Mouse (Mus musculus) CH12.LX (cell line): Measurements from ENCODE around the gene Lss. TPM values are rescaled to one million over a fixed set of nuclear protein-coding genes. Genes with fewer than 3 reads are reported as not detected.

Experiments used
- DNase-seq: peaks from one replicate; pipeline ENCODE4 v3.0.0-alpha.2; 2013; ENCODE audit errors: extremely low read depth
- H3K27ac ChIP-seq: 2 replicates; pipeline ENCODE4 v1.5.1; 2012; ENCODE audit warnings: low read depth, mild to moderate bottlenecking, control low read depth, moderate library complexity; ENCODE audit not compliant: insufficient read depth
- H3K27me3 ChIP-seq: replicated peaks from 2 replicates; pipeline ENCODE3; 2012; ENCODE audit warnings: inconsistent platforms
- H3K36me3 ChIP-seq, 2 experiments: replicated peaks in 1 of 2; 2 replicates each; pipeline versions ENCODE3 to v1.6.1; 2012; ENCODE audit warnings: inconsistent platforms in 1 of 2, low read length in 1 of 2, mild to moderate bottlenecking in 1 of 2, mixed read lengths in 1 of 2, moderate library complexity in 1 of 2; ENCODE audit not compliant: control insufficient read depth in 1 of 2, insufficient read depth in 1 of 2
- H3K4me1 ChIP-seq, 2 experiments: 2 replicates each; pipeline ENCODE4 v1.6.1; 2012; ENCODE audit warnings: inconsistent platforms in 1 of 2, moderate library complexity in 1 of 2; ENCODE audit not compliant: insufficient read depth in 2 of 2, control insufficient read depth in 1 of 2
- H3K4me2 ChIP-seq: 2 replicates; pipeline ENCODE4 v1.6.1; 2012; ENCODE audit warnings: low read depth, mild to moderate bottlenecking, control low read depth; ENCODE audit not compliant: poor library complexity, insufficient read depth, severe bottlenecking
- H3K4me3 ChIP-seq, 3 experiments: fragments of 150-350 bp in 1 of 3; sonication (generic) in 1 of 3; replicated peaks in 1 of 3; 2 replicates each; pipeline versions ENCODE3 to v1.5.1; 2011 to 2012; ENCODE audit warnings: low read depth in 2 of 3, low read length in 2 of 3, mild to moderate bottlenecking in 2 of 3, moderate library complexity in 2 of 3, control low read depth in 1 of 3, improper control_type of control experiment in 1 of 3, inconsistent platforms in 1 of 3, mixed read lengths in 1 of 3; ENCODE audit not compliant: poor library complexity in 1 of 3
- H3K79me2 ChIP-seq: replicated peaks from 2 replicates; pipeline ENCODE4 v1.6.1; 2012; ENCODE audit warnings: mild to moderate bottlenecking, moderate library complexity; ENCODE audit not compliant: control insufficient read depth, poor library complexity, insufficient read depth, severe bottlenecking; ENCODE audit errors: extremely low read depth
- H3K9ac ChIP-seq: 2 replicates; pipeline ENCODE4 v1.6.1; 2012; ENCODE audit warnings: low read depth, mild to moderate bottlenecking, control low read depth, moderate library complexity; ENCODE audit not compliant: insufficient read depth
- H3K9me3 ChIP-seq: replicated peaks from 2 replicates; pipeline ENCODE3; 2012; ENCODE audit warnings: low read length, inconsistent platforms, mixed read lengths
- BHLHE40 ChIP-seq: IDR thresholded peaks from 2 replicates; pipeline ENCODE4 v1.6.1; 2011; ENCODE audit warnings: mild to moderate bottlenecking, low read depth, low read length, improper control_type of control experiment
- CTCF ChIP-seq, 2 experiments: IDR thresholded peaks in 1 of 2; conservative IDR thresholded peaks in 1 of 2; 2 replicates each; pipeline ENCODE4 v1.5.1; 2011 to 2012; ENCODE audit warnings: low read depth in 2 of 2, low read length in 2 of 2, improper control_type of control experiment in 1 of 2, inconsistent platforms in 1 of 2, mild to moderate bottlenecking in 1 of 2, moderate library complexity in 1 of 2
- E2F4 ChIP-seq: IDR thresholded peaks from 2 replicates; pipeline ENCODE4 v1.6.1; 2011; ENCODE audit warnings: low read depth, low read length, improper control_type of control experiment; ENCODE audit not compliant: insufficient replicate concordance
- EP300 ChIP-seq: IDR thresholded peaks from 2 replicates; pipeline ENCODE4 v1.6.1; 2011; ENCODE audit warnings: low read length, improper control_type of control experiment
- ETS1 ChIP-seq: conservative IDR thresholded peaks from 2 replicates; pipeline ENCODE4 v1.6.1; 2012; ENCODE audit warnings: low read depth, mild to moderate bottlenecking, inconsistent platforms, low read length, improper control_type of control experiment, moderate library complexity
- IRF4 ChIP-seq: IDR thresholded peaks from 2 replicates; pipeline ENCODE4 v1.6.1; 2014; ENCODE audit warnings: low read depth, mild to moderate bottlenecking, inconsistent platforms, low read length, improper control_type of control experiment
- JUN ChIP-seq: IDR thresholded peaks from 2 replicates; pipeline ENCODE4 v1.6.1; 2011; ENCODE audit warnings: low read depth, mild to moderate bottlenecking, low read length, improper control_type of control experiment, moderate library complexity; ENCODE audit not compliant: insufficient read depth
- JUND ChIP-seq: conservative IDR thresholded peaks from 2 replicates; pipeline ENCODE4 v1.6.1; 2011; ENCODE audit warnings: low read depth, low read length, improper control_type of control experiment
- MAFK ChIP-seq: IDR thresholded peaks from 2 replicates; pipeline ENCODE4 v1.6.1; 2011; ENCODE audit warnings: low read length, improper control_type of control experiment; ENCODE audit not compliant: insufficient replicate concordance
- MAX ChIP-seq: IDR thresholded peaks from 2 replicates; pipeline ENCODE4 v1.6.1; 2011; ENCODE audit warnings: low read length, improper control_type of control experiment
- MAZ ChIP-seq: IDR thresholded peaks from 2 replicates; pipeline ENCODE4 v1.6.1; 2012; ENCODE audit warnings: low read depth, mild to moderate bottlenecking, inconsistent platforms, low read length, improper control_type of control experiment, moderate library complexity
- MYC ChIP-seq: IDR thresholded peaks from 2 replicates; pipeline ENCODE4 v1.6.1; 2011; ENCODE audit warnings: low read depth, mild to moderate bottlenecking, improper control_type of control experiment, low read length
- NRF1 ChIP-seq: IDR thresholded peaks from 2 replicates; pipeline ENCODE4 v1.6.1; 2014; ENCODE audit warnings: low read depth, mild to moderate bottlenecking, inconsistent platforms, low read length, improper control_type of control experiment, moderate library complexity
- RAD21 ChIP-seq: IDR thresholded peaks from 2 replicates; pipeline ENCODE4 v1.6.1; 2011; ENCODE audit warnings: low read depth, mild to moderate bottlenecking, low read length, improper control_type of control experiment, moderate library complexity
- RCOR1 ChIP-seq: conservative IDR thresholded peaks from 2 replicates; pipeline ENCODE4 v1.6.1; 2012; ENCODE audit warnings: low read depth, mild to moderate bottlenecking, inconsistent platforms, low read length, improper control_type of control experiment
- TBP ChIP-seq: conservative IDR thresholded peaks from 2 replicates; pipeline ENCODE4 v1.6.1; 2011; ENCODE audit warnings: low read depth, low read length, improper control_type of control experiment
- UBTF ChIP-seq: IDR thresholded peaks from 2 replicates; pipeline ENCODE4 v1.6.1; 2012; ENCODE audit warnings: low read depth, mild to moderate bottlenecking, inconsistent platforms, low read length, improper control_type of control experiment, moderate library complexity
- ZC3H11A ChIP-seq: IDR thresholded peaks from 2 replicates; pipeline ENCODE4 v1.6.1; 2012; ENCODE audit warnings: low read depth, mild to moderate bottlenecking, inconsistent platforms, low read length, improper control_type of control experiment
- ZMIZ1 ChIP-seq: IDR thresholded peaks from 2 replicates; pipeline ENCODE4 v1.6.1; 2012; ENCODE audit warnings: low read depth, mild to moderate bottlenecking, inconsistent platforms, low read length, improper control_type of control experiment
- ZNF384 ChIP-seq: IDR thresholded peaks from 2 replicates; pipeline ENCODE4 v1.6.1; 2012; ENCODE audit warnings: low read depth, low read length, improper control_type of control experiment, inconsistent platforms
- dilution Hi-C: fragments of 300-500 bp; cut with MboI; formaldehyde crosslinking; loops from 2 replicates; pipeline ENCODE4 v1.14.3; 2020; ENCODE audit warnings: low sequenced_read_pairs; ENCODE audit not compliant: extremely low pct_unique_long_range_greater_than_20kb, extremely low pct_ligation_motif_present
- in situ Hi-C: fragments of 300-500 bp; cut with MboI; formaldehyde crosslinking; loops from 3 replicates; pipeline ENCODE4 v1.14.3; 2019; ENCODE audit warnings: low sequenced_read_pairs, low pct_ligation_motif_present, low pct_unique_long_range_greater_than_20kb, mixed read lengths
- polyA plus RNA-seq: library from polyadenylated mRNA; unstranded; fragments of >175 nt; gene quantifications from 2 replicates; pipeline ENCODE4 v1.2.1, GENCODE M21; 2012; ENCODE audit warnings: low read depth; ENCODE audit not compliant: insufficient read length
- total RNA-seq, 2 experiments: library from RNA; depleted of rRNA; stranded (reverse); fragments of 300-350 nt in 1 of 2; fragments of >200 nt in 1 of 2; gene quantifications; 2 replicates each; pipeline ENCODE4 v1.2.3; 2012 to 2014

Gene Lss
- total and polyA plus RNA-seq, 3 experiments = 28.8 to 89.6 (median 37.7) TPM

GRCm38 (mm10) chr10:76575374-76575773 is 44.0 kb downstream of the Lss start, which contains the start of gene Ftcd:
Gene Ftcd (plus strand): TSS chr10:76575648.
- H3K9ac ChIP-seq = no peak within 1 kb of the TSS
- H3K9me3 ChIP-seq = no peaks in the 10 kb centered on the region
- TF ChIP-seq MAX = no peak
- TF ChIP-seq ZC3H11A = no peak
- TF ChIP-seq JUN = no peak
- TF ChIP-seq ETS1 = no peak
- H3K4me3 ChIP-seq = no peak within 1 kb of the TSS
- no peaks in the 10 kb centered on the region for H3K36me3 ChIP-seq
- no peak within 1 kb of the TSS for H3K4me2 ChIP-seq
- H3K27ac ChIP-seq = no peak within 1 kb of the TSS
- in situ Hi-C loops = no loop called here
- H3K4me1 ChIP-seq = peaks cover 0 to 3% of the 10 kb centered on the region in 2 experiments; a peak in 2 of 4 replicates
- dilution Hi-C loops = no loop called here
- DNase-seq = no peak
- peaks cover 52% of the 10 kb centered on the region for H3K27me3 ChIP-seq
- H3K79me2 ChIP-seq = no peaks in the 10 kb centered on the region

GRCm38 (mm10) chr10:76576920-76577319 is 45.5 kb downstream of the Lss start:
- Histone ChIP-seq H3K4me2 (no peak overlapping the region), H3K27ac (no peak overlapping the region), H3K9me3 (no peaks in the 10 kb centered on the region), H3K27me3 (peaks cover 54% of the 10 kb centered on the region), H3K4me3 (no peak overlapping the region), H3K9ac (no peak overlapping the region), H3K36me3 (no peaks in the 10 kb centered on the region), H3K79me2 (no peaks in the 10 kb centered on the region), H3K4me1 (peaks cover 0 to 3% of the 10 kb centered on the region in 2 experiments; a peak in 2 of 4 replicates)
- no peak for DNase-seq
- dilution Hi-C loops = no loop called here
- in situ Hi-C loops = no loop called here
- TF ChIP-seq ZNF384 (no peak), IRF4 (no peak), MAZ (no peak), MAX (no peak), JUND (no peak), RCOR1 (no peak), E2F4 (no peak), EP300 (no peak), BHLHE40 (no peak), TBP (no peak), MYC (no peak), ETS1 (no peak), RAD21 (no peak), CTCF (conservative IDR thresholded peaks at IDR 0.05 in 1 of 2, IDR thresholded peaks at IDR 0.05 in 1 of 2; ENCODE audit: low read depth in 2 of 2, low read length in 2 of 2) (no peak), MAFK (no peak), UBTF (no peak), JUN (no peak), NRF1 (no peak), ZMIZ1 (no peak)
